Mouse (Mus musculus) G1E-ER4 (cell line): ENCODE measurements around the gene Unk. TPM values are rescaled to one million over a fixed set of nuclear protein-coding genes. Genes with fewer than 3 reads are reported as not detected.

Experiments
- GATA1 ChIP-seq: IDR thresholded peaks from one replicate; pipeline ENCODE4 v1.8.0; 2012; ENCODE audit warnings: low read length, inconsistent platforms
- polyA plus RNA-seq: library from polyadenylated mRNA; stranded (reverse); fragments of >175 nt; gene quantifications from 2 replicates; pipeline ENCODE4 v1.2.3, GENCODE M21; 2012

Gene Unk
- polyA plus RNA-seq, 1 experiment, result 56.9 TPM

- TF ChIP-seq GATA1, result no peak
Measured at GRCm38 (mm10) chr11:116043286-116043685, 13.2 kb downstream of the Unk start.

DNA sequence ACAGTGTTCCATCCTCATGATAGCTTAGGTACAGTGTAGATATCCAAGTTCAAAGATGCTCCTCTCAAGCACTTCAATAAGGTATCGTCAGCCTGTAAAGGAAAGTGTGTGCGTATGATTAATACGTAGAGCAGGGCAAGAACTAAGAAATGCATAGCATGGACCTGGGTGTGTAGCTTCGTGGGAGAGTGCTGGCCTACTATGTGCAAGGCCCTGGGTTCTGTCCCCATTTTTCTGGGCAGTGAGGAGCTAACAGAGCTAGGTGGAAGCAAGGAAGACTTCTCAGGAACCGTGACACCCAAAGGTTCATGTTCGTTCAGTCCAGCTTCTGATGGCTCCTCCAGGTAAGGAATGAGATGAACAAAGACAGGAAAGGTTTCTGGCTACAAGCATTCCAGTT, 15.1 kb downstream of the Unk start:
- TF ChIP-seq GATA1, result no peak

- TF ChIP-seq GATA1, result no peak
Measured at GRCm38 (mm10) chr11:116049610-116050009, 19.5 kb downstream of the Unk start.

DNA sequence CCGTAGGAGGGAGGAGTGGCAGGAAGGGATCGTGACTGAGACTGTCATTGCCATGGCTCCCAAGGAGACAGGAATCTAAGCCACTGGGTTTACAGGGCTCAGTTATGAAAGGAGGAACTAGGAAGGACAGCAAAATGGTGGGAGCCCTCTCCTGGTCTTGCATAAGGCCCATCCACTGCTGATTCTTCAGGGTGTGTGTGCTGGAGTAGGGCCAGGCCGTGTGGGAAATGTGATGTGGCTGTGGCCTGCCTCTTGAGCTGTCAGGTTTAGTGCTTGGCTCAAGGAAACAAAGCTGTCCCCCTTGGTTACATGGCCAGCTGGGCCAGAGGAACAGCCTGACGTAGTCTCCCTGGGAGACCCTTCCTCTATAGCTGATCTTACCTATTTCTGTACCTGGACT, 20.1 kb downstream of the Unk start:
- no peak for TF ChIP-seq GATA1

DNA sequence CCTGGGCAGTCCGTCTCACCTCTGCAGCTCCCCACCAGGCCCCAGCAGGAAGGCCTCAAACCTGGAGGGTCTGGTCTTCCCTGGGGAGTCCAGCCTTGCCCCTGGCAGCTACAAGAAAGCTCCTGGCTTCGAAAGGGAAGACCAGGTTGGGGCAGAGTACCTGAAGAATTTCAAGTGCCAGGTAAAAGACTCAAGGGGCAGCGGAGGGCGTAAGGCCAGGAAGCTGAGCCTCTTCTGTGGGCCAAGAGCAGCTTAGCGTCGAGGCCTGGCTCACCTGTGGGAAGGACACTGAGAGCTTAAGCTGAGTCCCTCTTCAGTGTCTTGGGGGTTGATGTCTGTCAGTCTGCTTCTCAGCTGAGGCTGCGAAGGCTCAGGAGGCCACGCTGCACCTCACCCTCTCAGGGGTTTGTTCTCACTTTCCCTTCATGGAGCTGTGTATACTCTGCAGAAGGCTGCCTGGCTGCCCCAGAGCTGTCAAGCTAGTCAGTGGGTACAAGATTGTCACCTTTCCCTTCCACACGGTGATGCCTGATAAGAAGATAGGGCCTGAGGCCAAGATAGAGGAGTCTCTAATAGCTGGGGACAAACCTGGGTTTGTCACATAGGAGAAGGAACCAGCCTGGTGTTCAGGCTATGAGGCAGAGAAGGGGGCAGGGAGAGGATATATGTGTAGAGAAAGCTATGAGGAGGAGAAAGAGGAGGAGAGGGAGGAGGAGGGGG, 23.5 kb downstream of the Unk start:
- no peak for TF ChIP-seq GATA1

DNA sequence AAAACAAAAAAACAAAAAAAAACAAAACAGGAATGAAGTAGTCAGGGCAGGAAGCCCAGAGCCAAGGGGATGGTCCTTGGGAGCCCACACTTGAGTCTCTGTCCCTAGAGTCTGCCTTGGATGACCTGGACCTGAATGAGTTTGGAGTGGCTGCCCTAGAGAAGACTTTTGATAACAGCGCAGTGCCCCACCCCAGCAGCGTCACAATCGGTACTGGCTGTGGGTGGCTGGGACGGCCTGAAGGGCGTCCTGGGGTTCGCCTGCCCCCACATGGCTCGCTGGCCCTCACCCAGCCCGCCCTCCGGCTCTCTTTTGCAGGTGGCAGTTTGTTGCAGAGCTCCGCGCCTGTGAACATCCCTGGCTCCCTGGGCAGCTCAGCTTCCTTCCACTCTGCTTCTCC, 25.8 kb downstream of the Unk start:
- no peak for TF ChIP-seq GATA1

GRCm38 (mm10) chr11:116057237-116057881, 27.2 kb downstream of the Unk start:
- peak; percentile 50 for TF ChIP-seq GATA1

- no peak for TF ChIP-seq GATA1
Measured at GRCm38 (mm10) chr11:116058022-116058614, 28.0 kb downstream of the Unk start.

- no peak for TF ChIP-seq GATA1
Measured at GRCm38 (mm10) chr11:116058868-116059690, 29.0 kb downstream of the Unk start.

- no peak for TF ChIP-seq GATA1
Measured at GRCm38 (mm10) chr11:116059691-116060025, 29.5 kb downstream of the Unk start.

GRCm38 (mm10) chr11:116060596-116060995, 30.5 kb downstream of the Unk start:
- no peak for TF ChIP-seq GATA1

GRCm38 (mm10) chr11:116061641-116062415, 31.7 kb downstream of the Unk start:
- no peak for TF ChIP-seq GATA1

DNA sequence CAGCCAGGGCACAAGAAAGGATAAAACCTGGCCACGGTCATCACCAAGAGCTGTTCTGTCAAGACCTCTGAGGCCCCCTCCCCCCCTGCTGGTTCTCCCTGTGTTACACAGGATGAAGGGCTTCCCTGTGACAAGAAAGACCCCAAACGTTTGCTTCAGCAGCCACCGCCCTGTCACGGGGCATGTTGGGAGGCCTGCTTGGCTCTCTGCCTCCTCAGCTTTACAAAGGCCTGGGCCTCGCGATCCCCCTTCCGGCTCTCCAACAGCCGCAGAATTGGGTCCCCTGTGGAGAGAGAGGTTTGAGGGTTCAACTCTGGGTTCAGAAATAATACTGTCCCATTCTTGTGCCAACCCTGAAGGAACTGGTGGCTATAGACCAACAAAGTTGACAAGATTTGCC, 32.4 kb downstream of the Unk start:
- TF ChIP-seq GATA1, result no peak

DNA sequence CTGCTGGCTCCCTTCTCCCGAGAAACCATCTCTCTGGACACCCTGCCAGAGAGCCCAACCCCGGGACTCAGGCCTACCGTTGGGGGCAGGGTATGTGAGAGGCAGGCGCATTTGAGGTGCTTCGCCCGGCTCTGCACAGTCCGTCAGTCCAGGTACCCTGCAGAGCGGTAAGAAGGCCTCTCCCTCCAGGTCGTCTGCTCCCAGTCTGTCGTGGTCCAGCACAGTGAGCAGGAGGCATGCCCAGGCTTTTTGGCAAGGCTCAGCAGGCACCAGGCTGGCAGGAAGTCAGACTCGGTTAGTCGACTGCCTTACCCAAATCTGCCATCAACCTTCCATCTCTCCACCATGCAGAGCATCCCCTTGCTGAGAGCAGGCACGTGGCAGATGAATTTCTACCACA, 33.4 kb downstream of the Unk start:
- no peak for TF ChIP-seq GATA1

GRCm38 (mm10) chr11:116064187-116064867, 34.2 kb downstream of the Unk start:
- TF ChIP-seq GATA1, result no peak

DNA sequence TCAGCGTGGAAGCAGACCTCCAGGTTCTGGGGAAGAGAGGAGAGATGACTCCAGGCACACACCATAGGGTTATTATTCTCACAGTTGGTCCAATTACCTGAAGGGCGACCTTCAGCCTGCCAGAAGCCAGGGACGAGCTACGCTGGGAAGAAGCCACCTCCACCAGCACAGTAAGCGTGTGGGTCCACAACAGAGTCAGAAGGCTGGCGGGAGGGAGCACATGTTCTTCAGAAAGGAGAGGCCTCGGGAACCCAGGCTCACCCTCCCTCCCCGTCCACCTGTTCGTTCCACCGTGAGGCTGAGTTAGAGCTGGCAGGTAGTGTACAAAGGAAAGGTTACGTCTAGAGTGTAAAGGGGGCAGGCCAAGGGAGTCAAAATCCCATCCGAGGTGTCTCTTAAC, 35.2 kb downstream of the Unk start:
- no peak for TF ChIP-seq GATA1
